ENCODE assay signal across 13 mouse cellular contexts in genomic region chr11:50739453-50739852, GRCm38 (mm10).
DNase-seq lines count a peak whose midpoint lies in the region; ATAC-seq lines count a peak whose summit lies in the region.
"Had no signal": no experiment of that assay in that cellular context is flagged by ENCODE, and none has a peak within 500 bp of the region (broad histone marks: within the 10 kb centered on the region; RNA-seq: fewer than 3 reads in every experiment).

No protein-coding gene starts in this region.

- peak; percentile 23 for DNase-seq in gastrocnemius, postnatal 14 days
- no peak for DNase-seq in gastrocnemius, adult 8-10 months (ENCODE audit: low spot score in 2 of 2)
- DNase-seq in lung, adult 18-20 months = peak; percentile 26 to 33
- DNase-seq in lung, postnatal 14 days = no peak
- DNase-seq in heart, postnatal 36 days = peak; percentile 60 to 61
- peak; percentile 30 for DNase-seq in skeletal muscle tissue, adult 2 months (ENCODE audit: low read depth, low spot score)
- DNase-seq: cerebellum, adult 2 months; lung, postnatal 10 days; midbrain, embryonic 14.5 days; right cerebral cortex, adult 18-20 months; thymus, adult 2 months had no signal

- intact Hi-C loops in gastrocnemius, postnatal 14 days (cut with DNase I; ENCODE audit: low total_unique reads) = no loop called here
- intact Hi-C loops in heart, postnatal 36 days (cut with DNase I) = no loop called here

- no peak for ATAC-seq in monocyte, adult 5-6 weeks (replicated peaks; ENCODE audit: insufficient number of reproducible peaks, low FRiP score, low TSS enrichment, poor library complexity, severe bottlenecking)
- ATAC-seq: activated CD4-positive, CD25-positive, alpha-beta regulatory T cell, adult 4 months had no signal

Comparison
In these comparisons a context has a peak if more than half of its experiments do, and no peak if none do; other contexts are left out.
1. DNase-seq: peak in gastrocnemius, postnatal 14 days (single experiment), lung, adult 18-20 months (2 of 2), heart, postnatal 36 days (2 of 2) and skeletal muscle tissue, adult 2 months (single experiment); none in gastrocnemius, adult 8-10 months (0 of 2) and lung, postnatal 14 days (single experiment).